Mouse (Mus musculus): ENCODE measurements around the gene Ptgis. TPM values are rescaled to one million over a fixed set of nuclear protein-coding genes. Genes with fewer than 3 reads are reported as not detected.

Ptgis gene
- polyA plus RNA-seq, 1 experiment, result not detected

GRCm38 (mm10) chr2:167188315-167189207, 51.8 kb downstream of the Ptgis start:
- peak overlapping the region; percentile 92 for H3K4me3 ChIP-seq (replicated peaks)
- TF ChIP-seq GATA1 (IDR thresholded peaks at IDR 0.05; ENCODE audit: borderline replicate concordance, low read length) (no peak), FLI1 (IDR thresholded peaks at IDR 0.05; ENCODE audit: low read length) (no peak)
- peaks cover 17% of the 10 kb centered on the region for H3K4me1 ChIP-seq
- no peaks in the 10 kb centered on the region for H3K36me3 ChIP-seq (replicated peaks; ENCODE audit: low read length)
- H3K9me3 ChIP-seq, result peaks cover 8% of the 10 kb centered on the region
- peaks cover 90% of the 10 kb centered on the region for H3K27me3 ChIP-seq (replicated peaks)

GRCm38 (mm10) chr2:167187119-167187518, 53.3 kb downstream of the Ptgis start:
- no peaks in the 10 kb centered on the region for H3K36me3 ChIP-seq (replicated peaks; ENCODE audit: low read length)
- TF ChIP-seq GATA1 (IDR thresholded peaks at IDR 0.05; ENCODE audit: borderline replicate concordance, low read length) (no peak), FLI1 (IDR thresholded peaks at IDR 0.05; ENCODE audit: low read length) (no peak)
- peaks cover 78% of the 10 kb centered on the region for H3K27me3 ChIP-seq (replicated peaks)
- peaks cover 17% of the 10 kb centered on the region for H3K4me1 ChIP-seq
- H3K4me3 ChIP-seq (replicated peaks), result no peak overlapping the region
- peaks cover 14% of the 10 kb centered on the region for H3K9me3 ChIP-seq

- H3K27me3 ChIP-seq (replicated peaks), result peaks cover 80% of the 10 kb centered on the region
- no peak for TF ChIP-seq GATA1 (IDR thresholded peaks at IDR 0.05; ENCODE audit: borderline replicate concordance, low read length)
- TF ChIP-seq FLI1 (IDR thresholded peaks at IDR 0.05; ENCODE audit: low read length), result no peak
- peaks cover 17% of the 10 kb centered on the region for H3K4me1 ChIP-seq
- peaks cover 17% of the 10 kb centered on the region for H3K9me3 ChIP-seq
- H3K4me3 ChIP-seq (replicated peaks), result no peak overlapping the region
- no peaks in the 10 kb centered on the region for H3K36me3 ChIP-seq (replicated peaks; ENCODE audit: low read length)
Measured at GRCm38 (mm10) chr2:167186544-167186943, 53.9 kb downstream of the Ptgis start.

GRCm38 (mm10) chr2:167186003-167186402, 54.4 kb downstream of the Ptgis start:
- Histone ChIP-seq H3K4me1 (peaks cover 17% of the 10 kb centered on the region), H3K27me3 (replicated peaks) (peaks cover 80% of the 10 kb centered on the region), H3K36me3 (replicated peaks; ENCODE audit: low read length) (no peaks in the 10 kb centered on the region), H3K9me3 (peaks cover 17% of the 10 kb centered on the region), H3K4me3 (replicated peaks) (no peak overlapping the region)
- TF ChIP-seq FLI1 (IDR thresholded peaks at IDR 0.05; ENCODE audit: low read length) (no peak), GATA1 (IDR thresholded peaks at IDR 0.05; ENCODE audit: borderline replicate concordance, low read length) (no peak)

- Histone ChIP-seq H3K9me3 (peaks cover 17% of the 10 kb centered on the region), H3K36me3 (replicated peaks; ENCODE audit: low read length) (no peaks in the 10 kb centered on the region), H3K4me1 (peaks cover 17% of the 10 kb centered on the region), H3K4me3 (replicated peaks) (no peak overlapping the region), H3K27me3 (replicated peaks) (peaks cover 80% of the 10 kb centered on the region)
- TF ChIP-seq FLI1 (IDR thresholded peaks at IDR 0.05; ENCODE audit: low read length) (no peak), GATA1 (IDR thresholded peaks at IDR 0.05; ENCODE audit: borderline replicate concordance, low read length) (no peak)
Measured at GRCm38 (mm10) chr2:167185432-167185831, 55.0 kb downstream of the Ptgis start.

- peaks cover 69% of the 10 kb centered on the region for H3K27me3 ChIP-seq (replicated peaks)
- no peaks in the 10 kb centered on the region for H3K36me3 ChIP-seq (replicated peaks; ENCODE audit: low read length)
- no peak overlapping the region for H3K4me3 ChIP-seq (replicated peaks)
- peaks cover 11% of the 10 kb centered on the region for H3K9me3 ChIP-seq
- H3K4me1 ChIP-seq, result no peaks in the 10 kb centered on the region
- no peak for TF ChIP-seq FLI1 (IDR thresholded peaks at IDR 0.05; ENCODE audit: low read length)
- no peak for TF ChIP-seq GATA1 (IDR thresholded peaks at IDR 0.05; ENCODE audit: borderline replicate concordance, low read length)
Measured at GRCm38 (mm10) chr2:167181662-167182389, 58.6 kb downstream of the Ptgis start.

- TF ChIP-seq GATA1 (IDR thresholded peaks at IDR 0.05; ENCODE audit: borderline replicate concordance, low read length) (no peak), FLI1 (IDR thresholded peaks at IDR 0.05; ENCODE audit: low read length) (no peak)
- Histone ChIP-seq H3K4me3 (replicated peaks) (no peak overlapping the region), H3K9me3 (peaks cover 11% of the 10 kb centered on the region), H3K27me3 (replicated peaks) (peaks cover 69% of the 10 kb centered on the region), H3K36me3 (replicated peaks; ENCODE audit: low read length) (no peaks in the 10 kb centered on the region), H3K4me1 (no peaks in the 10 kb centered on the region)
Measured at GRCm38 (mm10) chr2:167181096-167181495, 59.3 kb downstream of the Ptgis start.

GRCm38 (mm10) chr2:167179301-167179700, 61.1 kb downstream of the Ptgis start:
- no peak overlapping the region for H3K4me3 ChIP-seq (replicated peaks)
- H3K4me1 ChIP-seq, result no peaks in the 10 kb centered on the region
- peaks cover 11% of the 10 kb centered on the region for H3K9me3 ChIP-seq
- no peaks in the 10 kb centered on the region for H3K36me3 ChIP-seq (replicated peaks; ENCODE audit: low read length)
- peaks cover 67% of the 10 kb centered on the region for H3K27me3 ChIP-seq (replicated peaks)
- TF ChIP-seq FLI1 (IDR thresholded peaks at IDR 0.05; ENCODE audit: low read length) (no peak), GATA1 (IDR thresholded peaks at IDR 0.05; ENCODE audit: borderline replicate concordance, low read length) (no peak)

- Histone ChIP-seq H3K27me3 (replicated peaks) (peaks cover 78% of the 10 kb centered on the region), H3K4me1 (no peaks in the 10 kb centered on the region), H3K4me3 (replicated peaks) (no peak overlapping the region), H3K36me3 (replicated peaks; ENCODE audit: low read length) (no peaks in the 10 kb centered on the region), H3K9me3 (peaks cover 18% of the 10 kb centered on the region)
- no peak for TF ChIP-seq FLI1 (IDR thresholded peaks at IDR 0.05; ENCODE audit: low read length)
- no peak for TF ChIP-seq GATA1 (IDR thresholded peaks at IDR 0.05; ENCODE audit: borderline replicate concordance, low read length)
Measured at GRCm38 (mm10) chr2:167177231-167177641, 63.2 kb downstream of the Ptgis start.

GRCm38 (mm10) chr2:167175284-167175683, 65.1 kb downstream of the Ptgis start:
- H3K36me3 ChIP-seq (replicated peaks; ENCODE audit: low read length), result no peaks in the 10 kb centered on the region
- peaks cover 15% of the 10 kb centered on the region; the same call in 1 of the 2 replicates for H3K9me3 ChIP-seq
- no peak for TF ChIP-seq FLI1 (IDR thresholded peaks at IDR 0.05; ENCODE audit: low read length)
- TF ChIP-seq GATA1 (IDR thresholded peaks at IDR 0.05; ENCODE audit: borderline replicate concordance, low read length), result no peak
- H3K27me3 ChIP-seq (replicated peaks), result peaks cover 73% of the 10 kb centered on the region
- no peaks in the 10 kb centered on the region for H3K4me1 ChIP-seq
- H3K4me3 ChIP-seq (replicated peaks), result no peak overlapping the region

Measured in megakaryocyte, embryonic 14.5 days (primary cell).